Mouse (Mus musculus) kidney, embryonic 16.5 days (tissue): ENCODE results near the gene Rpgr. TPM values are rescaled to one million over a fixed set of nuclear protein-coding genes. Genes with fewer than 3 reads are reported as not detected.

Source experiments
- ATAC-seq: fragments of 200-750 bp; cut with Nextera tagmentation; 2 replicates; pipeline ENCODE4 v1.8.0; 2017; ENCODE audit warnings: moderate TSS enrichment; ENCODE audit not compliant: low FRiP score, low TSS enrichment
- H3K27ac ChIP-seq: fragments of 300-500 bp; sonication (generic); 2 replicates; pipeline ENCODE4 v1.5.1; 2014; ENCODE audit warnings: low read length
- H3K27me3 ChIP-seq: fragments of 300-500 bp; sonication (generic); 2 replicates; pipeline ENCODE4 v1.6.1; 2014; ENCODE audit warnings: low read length, control low read depth, mixed read lengths; ENCODE audit not compliant: insufficient read depth
- H3K36me3 ChIP-seq: fragments of 300-500 bp; sonication (generic); 2 replicates; pipeline ENCODE4 v1.6.1; 2014; ENCODE audit warnings: low read length, control low read depth, mixed read lengths; ENCODE audit not compliant: insufficient read depth
- H3K4me1 ChIP-seq: fragments of 300-500 bp; sonication (generic); 2 replicates; pipeline ENCODE4 v1.6.1; 2014; ENCODE audit warnings: low read length, control low read depth, mixed read lengths; ENCODE audit not compliant: insufficient read depth
- H3K4me2 ChIP-seq: fragments of 300-500 bp; sonication (generic); replicated peaks from 2 replicates; pipeline ENCODE4 v1.6.1; 2014; ENCODE audit warnings: low read depth, low read length
- H3K4me3 ChIP-seq: fragments of 300-500 bp; sonication (generic); 2 replicates; pipeline ENCODE4 v1.5.1; 2014; ENCODE audit warnings: mild to moderate bottlenecking, low read length
- H3K9ac ChIP-seq: fragments of 300-500 bp; sonication (generic); replicated peaks from 2 replicates; pipeline ENCODE4 v1.6.1; 2014; ENCODE audit warnings: low read length
- H3K9me3 ChIP-seq: fragments of 300-500 bp; sonication (generic); 2 replicates; pipeline ENCODE4 v1.6.1; 2016; ENCODE audit warnings: low read length, control low read depth
- WGBS: fragments of 180-500 bp; shearing (Covaris S2); extraction: QIAGEN DNeasy Blood & Tissue Kit; methylation state at CpG from one replicate; pipeline ENCODE4 v1.1.7; 2014; 5-methylcytosine and 5-hydroxymethylcytosine counted together
- polyA plus RNA-seq: library from polyadenylated mRNA; unstranded; fragments of >200 nt; fragmentation: Nextera tagmentation; extraction: Ambion mirVana; gene quantifications from 2 replicates; pipeline ENCODE4 v1.2.1, GENCODE M21; 2015

The Rpgr gene
- polyA plus RNA-seq, 1 experiment from 2014 or later: 20.3 TPM

DNA sequence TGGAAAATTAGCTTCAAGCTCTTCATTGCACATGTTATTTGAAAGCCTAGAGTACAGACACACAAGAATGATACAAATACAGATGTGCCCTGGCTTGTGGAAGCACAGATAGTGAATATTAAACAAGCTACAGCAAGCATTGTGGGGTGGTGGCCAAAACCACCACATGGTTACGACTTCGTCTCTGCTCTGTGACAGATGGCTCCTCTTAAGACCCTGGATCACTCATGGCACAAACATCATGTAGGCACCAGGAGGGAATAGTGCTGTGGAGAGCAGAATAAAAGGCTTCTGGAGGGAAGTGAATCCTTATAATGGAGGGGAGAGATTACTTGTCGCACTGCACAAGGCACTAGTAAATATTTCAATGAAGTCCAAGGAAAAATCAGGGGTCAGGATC lies 120.9 kb downstream of the Rpgr start:
- WGBS: 83% methylated on average over 3 of the region's 3 CpGs
- Histone ChIP-seq H3K4me1 (no peaks in the 10 kb centered on the region), H3K27ac (no peak overlapping the region), H3K4me2 (no peak overlapping the region), H3K4me3 (no peak overlapping the region), H3K27me3 (no peaks in the 10 kb centered on the region), H3K9ac (no peak overlapping the region), H3K9me3 (no peaks in the 10 kb centered on the region), H3K36me3 (no peaks in the 10 kb centered on the region)
- no peak for ATAC-seq

DNA sequence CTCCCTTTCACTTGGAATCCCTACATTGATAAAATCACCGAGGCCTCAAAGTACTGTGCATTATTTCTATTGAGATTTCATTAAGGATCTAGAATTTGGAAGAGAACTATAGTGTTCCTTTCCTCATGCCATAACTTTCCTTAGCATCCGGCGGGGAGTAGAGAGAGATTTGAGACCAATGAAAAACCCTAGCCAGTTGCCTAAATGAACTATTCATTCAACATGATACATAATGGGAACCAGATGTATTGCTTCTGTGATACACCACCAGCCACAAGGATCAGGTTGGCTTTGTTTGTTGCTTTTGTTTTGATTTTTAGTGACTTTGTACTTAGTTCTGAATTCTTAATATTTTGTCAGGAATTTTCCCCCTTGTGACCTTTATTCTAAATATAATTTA lies 136.3 kb downstream of the Rpgr start:
- no peaks in the 10 kb centered on the region for H3K36me3 ChIP-seq
- no peak overlapping the region for H3K27ac ChIP-seq
- H3K4me1 ChIP-seq: no peaks in the 10 kb centered on the region
- ATAC-seq: no peak
- 79% methylated on average over 3 of the region's 3 CpGs for WGBS
- H3K4me2 ChIP-seq: no peak overlapping the region
- no peaks in the 10 kb centered on the region for H3K27me3 ChIP-seq
- H3K4me3 ChIP-seq: no peak overlapping the region
- no peak overlapping the region for H3K9ac ChIP-seq
- H3K9me3 ChIP-seq: no peaks in the 10 kb centered on the region

DNA sequence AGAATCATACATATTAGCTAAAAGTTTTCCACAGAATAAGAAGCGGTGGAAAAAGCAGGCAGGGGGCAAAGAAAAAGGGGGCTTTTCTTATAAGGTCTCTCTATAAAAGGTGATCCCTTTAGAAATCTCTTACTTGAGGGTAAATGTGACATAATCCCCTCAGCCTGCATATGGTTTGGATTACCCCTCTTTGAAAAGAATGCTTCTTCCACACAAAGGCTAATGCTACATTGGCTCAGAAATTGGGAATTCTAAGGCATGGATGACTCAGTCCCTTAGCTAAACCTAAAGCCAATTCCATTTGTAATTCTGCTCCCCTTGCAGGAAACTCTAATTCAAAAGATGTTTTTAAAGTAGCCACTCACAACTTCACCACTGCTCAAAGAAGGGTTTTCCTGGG lies 136.7 kb downstream of the Rpgr start:
- Histone ChIP-seq H3K27me3 (no peaks in the 10 kb centered on the region), H3K27ac (no peak overlapping the region), H3K9me3 (no peaks in the 10 kb centered on the region), H3K36me3 (no peaks in the 10 kb centered on the region), H3K4me1 (no peaks in the 10 kb centered on the region), H3K9ac (no peak overlapping the region), H3K4me2 (no peak overlapping the region), H3K4me3 (no peak overlapping the region)
- WGBS: 89% methylated on average over 1 of the region's 1 CpGs
- no peak for ATAC-seq

DNA sequence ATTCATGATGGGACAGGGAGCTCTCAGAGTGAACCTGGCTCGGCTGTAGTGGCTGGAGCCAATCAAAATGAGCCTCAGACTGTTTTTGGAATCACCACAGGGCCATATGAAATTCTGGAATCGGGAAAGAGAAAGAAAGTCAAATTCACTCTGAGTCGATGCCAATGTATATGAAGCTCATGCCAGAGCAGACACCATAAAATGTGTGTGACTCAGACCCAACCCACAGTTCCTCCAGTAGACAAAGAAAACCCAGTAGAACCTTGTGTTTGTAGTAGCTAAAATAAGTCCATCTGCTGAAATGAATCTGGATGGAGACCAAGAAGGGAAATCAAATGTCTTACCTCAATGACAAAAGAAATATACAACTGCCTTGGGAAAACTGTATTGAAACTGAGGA lies 142.8 kb downstream of the Rpgr start:
- Histone ChIP-seq H3K36me3 (no peaks in the 10 kb centered on the region), H3K4me1 (no peaks in the 10 kb centered on the region), H3K9me3 (no peaks in the 10 kb centered on the region), H3K9ac (no peak overlapping the region), H3K27me3 (no peaks in the 10 kb centered on the region), H3K4me2 (no peak overlapping the region), H3K27ac (no peak overlapping the region), H3K4me3 (no peak overlapping the region)
- 80% methylated on average over 3 of the region's 3 CpGs for WGBS
- ATAC-seq: no peak

DNA sequence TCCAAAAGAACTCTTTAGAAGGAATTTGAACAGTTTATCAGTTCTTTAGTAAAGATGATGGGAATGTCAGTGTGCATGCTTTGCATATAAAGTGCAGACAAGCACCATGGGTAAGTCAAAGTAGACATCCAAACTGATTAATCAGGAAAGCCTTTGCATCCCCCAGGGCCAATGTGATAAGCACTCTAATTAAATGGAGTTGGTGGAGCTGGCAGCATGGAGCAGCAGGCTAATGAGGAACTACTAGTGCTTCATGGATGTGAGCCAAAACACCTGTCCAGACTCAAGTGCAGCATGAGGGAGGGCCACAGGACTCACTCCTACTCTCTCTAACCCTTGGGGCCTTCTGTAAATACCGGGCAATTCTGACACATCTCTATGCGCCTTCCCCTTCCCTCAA lies 145.2 kb downstream of the Rpgr start:
- Histone ChIP-seq H3K27me3 (no peaks in the 10 kb centered on the region), H3K4me3 (no peak overlapping the region), H3K27ac (no peak overlapping the region), H3K4me2 (no peak overlapping the region), H3K4me1 (no peaks in the 10 kb centered on the region), H3K36me3 (no peaks in the 10 kb centered on the region), H3K9ac (no peak overlapping the region), H3K9me3 (no peaks in the 10 kb centered on the region)
- 61% methylated on average over 2 of the region's 2 CpGs for WGBS
- no peak for ATAC-seq

DNA sequence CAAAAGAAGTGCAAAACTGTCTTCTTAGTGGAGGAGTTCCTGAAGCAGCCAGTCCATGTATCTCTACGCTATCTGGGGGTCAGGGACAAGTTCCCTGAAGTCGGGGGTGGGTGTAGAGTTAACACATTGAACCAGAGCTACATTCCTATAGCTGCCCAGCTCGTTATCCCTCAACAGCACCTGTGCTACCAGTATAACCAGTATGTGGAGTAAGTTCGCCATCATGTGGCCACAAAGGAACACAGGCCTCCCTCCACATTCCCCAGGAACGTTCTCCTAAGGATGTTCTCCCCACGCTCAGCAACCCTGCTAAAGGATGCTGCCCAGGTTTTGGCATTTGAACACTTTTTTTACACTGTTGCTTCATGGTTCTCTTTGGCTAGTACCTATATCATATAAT lies 146.0 kb downstream of the Rpgr start:
- H3K4me2 ChIP-seq: no peak overlapping the region
- no peaks in the 10 kb centered on the region for H3K36me3 ChIP-seq
- H3K27ac ChIP-seq: no peak overlapping the region
- no peaks in the 10 kb centered on the region for H3K4me1 ChIP-seq
- no peak overlapping the region for H3K9ac ChIP-seq
- ATAC-seq: no peak
- 23% methylated on average over 6 of the region's 6 CpGs for WGBS
- no peak overlapping the region for H3K4me3 ChIP-seq
- H3K27me3 ChIP-seq: no peaks in the 10 kb centered on the region
- no peaks in the 10 kb centered on the region for H3K9me3 ChIP-seq

DNA sequence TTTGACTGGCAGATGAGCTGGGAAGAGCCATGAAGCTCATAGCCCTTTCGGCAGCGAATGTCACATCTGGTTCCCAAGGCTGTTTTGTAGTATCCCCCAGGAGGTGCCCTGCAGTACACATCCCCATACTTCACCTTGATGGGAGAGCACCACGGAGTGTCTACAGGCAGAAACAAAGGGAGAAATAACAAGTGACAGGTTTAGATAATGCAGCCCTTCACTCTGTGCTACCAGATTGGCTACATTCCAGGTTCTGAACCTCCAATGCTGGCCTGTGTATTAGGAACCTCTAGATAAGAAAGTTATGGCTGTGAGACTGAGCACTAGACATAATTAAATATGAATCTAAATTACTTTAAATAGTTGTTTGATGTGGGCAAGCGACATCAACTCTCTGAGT lies 147.3 kb downstream of the Rpgr start:
- Histone ChIP-seq H3K4me3 (no peak overlapping the region), H3K4me2 (no peak overlapping the region), H3K27me3 (no peaks in the 10 kb centered on the region), H3K9ac (no peak overlapping the region), H3K9me3 (no peaks in the 10 kb centered on the region), H3K4me1 (no peaks in the 10 kb centered on the region), H3K36me3 (no peaks in the 10 kb centered on the region), H3K27ac (no peak overlapping the region)
- ATAC-seq: no peak
- WGBS: 71% methylated on average over 4 of the region's 4 CpGs

DNA sequence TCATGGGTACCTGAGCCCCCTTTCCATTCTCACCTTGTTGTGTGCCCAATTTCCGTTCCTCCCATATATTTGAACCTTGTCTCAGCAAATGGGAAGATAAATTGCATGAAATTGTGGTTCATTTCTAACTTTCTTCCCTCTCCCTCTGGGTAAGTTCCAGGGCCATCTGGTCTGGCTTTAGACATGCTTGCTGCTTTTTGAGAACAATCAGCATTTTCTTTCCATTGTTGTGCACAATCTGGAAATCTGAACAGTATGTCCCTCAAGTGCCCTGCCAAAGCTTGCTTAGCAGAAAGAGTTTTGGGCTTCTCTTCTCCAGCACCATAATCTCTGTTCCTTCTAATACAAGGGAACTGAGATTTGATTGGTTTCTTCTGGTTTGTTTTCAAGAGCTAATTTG lies 152.9 kb downstream of the Rpgr start:
- H3K4me1 ChIP-seq: no peaks in the 10 kb centered on the region
- H3K27ac ChIP-seq: no peak overlapping the region
- 75% methylated on average over 1 of the region's 1 CpGs for WGBS
- no peaks in the 10 kb centered on the region for H3K36me3 ChIP-seq
- no peak overlapping the region for H3K4me3 ChIP-seq
- H3K9ac ChIP-seq: no peak overlapping the region
- no peaks in the 10 kb centered on the region for H3K9me3 ChIP-seq
- no peak overlapping the region for H3K4me2 ChIP-seq
- H3K27me3 ChIP-seq: no peaks in the 10 kb centered on the region; the same call in 1 of the 2 replicates
- no peak for ATAC-seq

DNA sequence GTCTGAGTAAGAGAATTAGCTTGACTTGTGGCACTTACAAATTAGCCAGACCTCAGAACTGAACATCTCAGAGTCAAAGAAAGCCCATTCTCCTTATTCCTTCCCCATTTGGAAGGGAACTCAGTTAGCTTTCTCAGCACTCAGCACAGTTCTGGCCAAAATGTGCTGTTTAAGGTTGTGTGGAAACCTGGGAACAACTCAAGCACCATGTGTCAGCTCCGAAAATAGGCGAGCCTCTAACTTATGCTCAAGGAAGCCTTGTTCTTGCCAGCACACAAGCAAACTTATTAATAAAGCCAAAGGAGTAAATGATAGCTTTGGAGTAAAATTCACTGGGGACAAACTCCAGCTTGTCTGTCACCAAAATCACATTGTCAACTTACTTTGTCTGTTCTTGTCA lies 153.4 kb downstream of the Rpgr start:
- Histone ChIP-seq H3K36me3 (no peaks in the 10 kb centered on the region), H3K4me2 (no peak overlapping the region), H3K27ac (no peak overlapping the region), H3K9me3 (no peaks in the 10 kb centered on the region), H3K4me3 (no peak overlapping the region), H3K9ac (no peak overlapping the region), H3K4me1 (no peaks in the 10 kb centered on the region), H3K27me3 (no peaks in the 10 kb centered on the region; the same call in 1 of the 2 replicates)
- ATAC-seq: no peak
- WGBS: 76% methylated on average over 2 of the region's 2 CpGs

DNA sequence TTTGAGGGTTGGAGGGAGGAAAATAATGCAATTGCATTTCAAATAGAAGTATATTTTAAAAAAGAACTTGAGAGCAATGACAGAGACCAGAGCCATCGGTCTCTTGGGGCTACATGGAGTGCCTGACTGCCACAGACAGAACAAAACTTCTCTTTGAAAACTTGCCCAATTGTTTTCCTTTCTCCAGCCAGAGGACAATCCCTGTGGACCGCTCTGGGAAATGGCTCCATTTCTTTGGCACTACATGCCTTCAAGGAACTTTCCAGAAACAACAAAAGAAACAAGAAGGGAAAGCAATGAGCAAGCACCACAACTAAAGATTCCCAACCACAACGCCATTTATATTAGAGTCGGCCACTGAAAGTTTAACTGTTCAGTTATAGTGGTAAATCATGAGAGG lies 154.5 kb downstream of the Rpgr start:
- no peaks in the 10 kb centered on the region for H3K4me1 ChIP-seq
- ATAC-seq: no peak

DNA sequence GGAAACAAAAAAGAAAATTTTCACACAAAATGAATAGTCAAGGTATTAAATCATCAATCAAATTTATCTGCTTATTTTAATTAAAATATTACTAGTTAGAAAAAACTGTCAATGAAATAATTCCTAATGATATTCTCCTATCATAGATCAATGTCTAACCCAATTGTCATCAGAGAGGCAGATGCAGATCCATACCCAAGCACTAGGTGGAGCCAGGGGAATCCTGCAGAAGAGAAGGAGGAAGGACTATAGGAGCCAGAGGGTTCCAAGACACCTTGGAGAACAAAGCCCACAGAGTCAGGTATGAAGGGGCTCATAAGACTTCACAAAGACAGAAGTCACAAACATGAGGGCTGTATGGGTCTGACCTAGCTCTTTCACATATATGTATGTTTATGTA lies 182.1 kb downstream of the Rpgr start:
- H3K27me3 ChIP-seq: no peaks in the 10 kb centered on the region
- no peak overlapping the region for H3K4me2 ChIP-seq
- ATAC-seq: no peak

More for the DNA sequence above, 154.5 kb downstream of the Rpgr start:
- H3K9me3 ChIP-seq: no peaks in the 10 kb centered on the region
- H3K4me3 ChIP-seq: no peak overlapping the region
- no peaks in the 10 kb centered on the region for H3K36me3 ChIP-seq
- 75% methylated on average over 4 of the region's 4 CpGs for WGBS
- no peak overlapping the region for H3K4me2 ChIP-seq
- H3K9ac ChIP-seq: no peak overlapping the region
- H3K27me3 ChIP-seq: no peaks in the 10 kb centered on the region; the same call in 1 of the 2 replicates
- no peak overlapping the region for H3K27ac ChIP-seq

More for the DNA sequence above, 182.1 kb downstream of the Rpgr start:
- Histone ChIP-seq H3K9me3 (no peaks in the 10 kb centered on the region), H3K4me3 (no peak overlapping the region), H3K27ac (no peak overlapping the region), H3K36me3 (no peaks in the 10 kb centered on the region), H3K4me1 (no peaks in the 10 kb centered on the region), H3K9ac (no peak overlapping the region)
